Mouse (Mus musculus): ENCODE results near the gene Wdtc1.
A peak's percentile ranks its signal among the peaks of the same experiment; 100 is the strongest.

The Wdtc1 gene

DNA sequence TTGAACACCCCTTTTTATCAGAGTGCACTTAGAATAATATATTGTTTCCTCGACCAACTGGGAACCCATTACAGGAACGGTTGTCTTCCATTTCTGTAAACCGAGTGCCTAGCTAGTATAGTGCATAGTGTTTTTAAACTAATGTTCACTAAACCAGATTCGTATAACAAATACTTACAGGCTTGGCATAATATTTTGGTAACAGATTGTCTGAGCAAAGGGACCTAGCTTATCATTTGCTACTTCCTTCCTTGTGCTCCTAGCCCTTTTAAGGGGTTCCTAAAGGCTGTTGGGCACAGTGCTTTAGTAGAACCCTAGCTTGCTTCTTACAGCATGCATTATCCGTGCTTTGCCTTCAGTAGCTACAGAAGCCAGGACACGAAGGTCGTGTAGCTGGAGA is 71.8 kb downstream of the Wdtc1 start:
- DNase-seq = no peak

DNA sequence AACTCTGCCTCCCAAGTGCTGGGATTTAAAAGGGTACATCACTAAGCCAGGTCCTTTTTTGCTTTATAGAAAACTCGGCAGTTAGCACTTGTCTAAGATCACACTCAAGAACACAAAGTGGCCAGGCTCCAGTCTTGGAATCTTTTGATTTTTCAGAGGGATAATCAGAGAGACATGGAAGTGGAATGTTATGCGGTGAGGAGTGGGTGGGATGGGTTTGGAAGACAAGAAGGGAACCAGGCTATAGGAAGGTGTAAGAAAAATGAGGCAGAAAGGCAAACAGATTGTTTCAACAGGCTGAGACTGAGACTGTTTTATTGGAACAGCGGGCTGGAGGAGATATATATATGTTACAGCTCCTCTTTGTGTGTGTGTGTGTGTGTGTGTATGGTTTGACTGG is 74.8 kb downstream of the Wdtc1 start:
- DNase-seq = no peak

DNA sequence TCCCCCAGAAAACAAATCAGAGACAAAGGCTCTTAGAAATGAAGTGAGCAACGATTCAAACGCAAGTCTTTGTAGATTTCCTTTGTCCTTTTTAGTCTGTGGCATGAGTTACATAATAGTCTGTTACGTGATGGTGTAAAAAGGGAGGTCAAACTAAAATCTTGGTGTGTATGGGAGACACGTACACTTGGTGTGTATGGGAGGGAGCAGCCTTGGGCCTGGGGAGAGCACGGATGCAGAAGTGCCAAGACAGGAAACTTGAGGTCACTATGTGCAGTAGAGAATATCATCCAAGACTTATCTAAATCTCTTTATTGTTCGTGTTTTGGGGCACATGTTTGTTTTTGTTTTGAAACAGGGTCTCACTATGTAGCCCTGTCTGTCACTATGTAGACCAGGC is 75.2 kb downstream of the Wdtc1 start:
- DNase-seq = no peak

DNA sequence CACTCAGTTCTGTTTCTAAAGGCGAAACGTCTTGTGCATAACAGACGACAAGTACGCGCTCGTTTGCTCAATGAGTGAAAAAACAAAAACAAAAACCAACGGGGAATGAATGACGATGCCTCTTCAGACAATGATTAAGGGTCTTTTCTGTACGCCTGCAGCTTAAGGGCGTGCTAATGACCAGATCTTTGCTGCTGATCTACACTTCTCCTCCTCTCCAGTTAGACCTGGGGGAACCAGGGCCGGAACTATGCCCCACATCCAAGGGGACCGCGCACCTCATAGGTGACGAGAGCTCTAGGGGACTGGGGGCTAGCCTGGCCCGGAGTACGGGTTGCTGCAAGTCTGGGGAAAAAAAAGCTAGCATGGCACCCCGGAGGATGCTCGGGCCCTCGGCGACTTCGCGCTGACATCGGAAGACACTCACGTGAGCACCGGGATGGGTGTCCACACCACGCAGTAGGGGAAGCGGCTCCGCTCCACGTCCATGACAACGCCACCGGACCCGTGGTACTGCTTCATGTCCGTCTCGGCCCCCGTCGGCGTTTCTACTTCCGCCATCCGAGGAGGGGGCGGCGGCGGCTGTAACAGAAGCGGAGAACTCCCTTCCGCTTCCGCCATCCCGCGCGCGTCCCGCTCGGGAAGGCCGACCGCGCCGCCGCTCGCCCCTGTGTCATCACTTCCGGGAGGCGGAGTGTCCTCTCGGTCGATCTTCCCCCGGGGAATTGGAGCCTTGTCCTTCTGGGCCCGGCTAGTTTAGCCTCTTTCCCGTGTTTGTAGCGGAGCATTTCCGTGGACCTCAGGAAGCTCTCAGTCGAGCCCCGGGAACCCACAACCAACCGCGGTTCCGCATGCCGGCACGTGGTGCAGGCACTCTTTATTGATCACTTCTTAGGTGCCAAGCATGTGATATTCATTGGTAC is 75.9 kb downstream of the Wdtc1 start, which contains the start of gene Tmem222:
TSS of gene Tmem222 (minus strand) at position 689 of the 923 bp plus-strand sequence.
- peak; percentile 93 to 96 for DNase-seq

DNA sequence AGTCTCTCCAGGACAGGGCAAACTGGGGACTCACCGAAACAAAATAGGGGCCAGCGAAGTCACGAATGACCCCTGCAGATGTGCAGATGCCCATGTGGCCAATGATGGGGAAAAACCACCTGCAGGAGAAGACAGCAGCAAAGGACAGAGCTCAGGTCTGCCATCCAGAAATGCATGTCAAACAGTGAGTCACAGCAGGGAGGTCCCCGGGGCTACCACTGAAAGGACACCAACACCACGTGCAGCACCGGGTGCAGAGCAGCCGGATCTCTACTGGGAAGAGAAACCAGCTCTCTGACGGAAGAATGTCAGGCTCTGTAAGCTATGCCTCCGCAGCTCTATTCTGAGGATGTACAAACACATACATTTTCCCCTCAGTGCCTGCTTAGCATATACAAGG is 82.4 kb downstream of the Wdtc1 start:
- no peak for DNase-seq

- DNase-seq = no peak
Observed at GRCm38 (mm10) chr4:133269596-133269995, 83.7 kb downstream of the Wdtc1 start.

- no peak for DNase-seq
Observed at GRCm38 (mm10) chr4:133268931-133269330, 84.3 kb downstream of the Wdtc1 start.

- no peak for DNase-seq
Observed at GRCm38 (mm10) chr4:133266248-133266880, 86.9 kb downstream of the Wdtc1 start.

GRCm38 (mm10) chr4:133265759-133266158 is 87.5 kb downstream of the Wdtc1 start:
- DNase-seq = no peak

DNA sequence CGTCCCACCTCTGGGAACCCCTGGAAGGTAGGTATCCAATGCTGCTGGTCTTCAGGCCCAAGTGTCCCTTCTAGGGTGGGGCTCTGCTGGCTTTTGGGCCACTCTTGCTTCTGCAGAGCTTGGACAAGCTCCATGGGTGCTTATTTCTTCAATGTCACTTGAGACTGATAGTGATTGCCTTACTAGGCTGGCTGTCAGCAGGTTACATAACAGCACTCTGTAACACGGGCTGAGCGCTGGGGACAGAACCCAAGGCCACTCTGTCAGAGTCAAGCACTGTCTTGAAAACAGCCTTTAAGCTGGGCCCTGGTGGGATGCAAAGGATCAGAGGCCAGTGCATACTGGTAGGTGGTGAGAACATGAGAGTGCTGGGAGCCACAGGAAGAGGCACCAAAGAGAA is 88.0 kb downstream of the Wdtc1 start:
- no peak for DNase-seq

DNA sequence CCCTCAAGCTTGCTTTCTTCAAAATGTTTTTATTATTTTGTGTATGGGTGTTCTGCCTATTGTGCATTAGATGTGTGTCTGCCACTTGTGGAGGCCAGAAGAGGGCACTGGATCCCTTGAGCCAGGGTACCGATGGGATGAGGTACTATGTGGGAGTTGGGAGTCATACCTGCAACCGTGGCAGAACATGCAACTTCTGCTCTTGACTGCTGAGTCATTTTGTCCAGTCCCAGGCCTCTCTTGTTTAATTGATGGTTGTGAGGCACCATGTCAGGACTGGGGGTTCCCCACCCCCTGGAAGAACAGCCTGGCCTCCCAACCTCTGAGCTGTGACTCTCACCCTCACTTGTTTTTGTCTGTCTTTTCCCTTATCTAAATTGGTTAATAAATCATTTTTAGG is 88.7 kb downstream of the Wdtc1 start:
- DNase-seq = no peak

DNA sequence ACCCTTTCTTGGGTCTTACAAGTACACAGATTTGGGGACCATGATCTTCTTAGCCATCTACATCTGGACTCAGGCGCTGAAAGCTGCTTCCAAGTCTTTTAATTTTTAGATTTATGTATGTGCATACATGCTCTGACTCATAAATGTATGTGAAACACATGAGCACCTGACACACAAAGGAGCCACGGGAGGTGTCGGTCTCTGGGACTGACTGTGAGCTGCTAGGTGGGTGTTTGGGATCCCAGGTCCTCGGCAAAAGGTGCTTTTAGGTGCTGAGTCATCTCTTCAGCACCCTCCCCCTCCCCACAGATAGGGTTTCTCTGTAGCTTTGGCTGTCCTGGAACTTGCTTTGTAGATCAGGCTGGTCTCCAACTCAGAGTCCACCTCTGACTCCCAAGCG is 89.5 kb downstream of the Wdtc1 start:
- DNase-seq = no peak

- no peak for DNase-seq
Observed at GRCm38 (mm10) chr4:133262882-133263281, 90.4 kb downstream of the Wdtc1 start, which contains the start of gene Sytl1. TSS of gene Sytl1 (minus strand) at chr4:133263113.

DNA sequence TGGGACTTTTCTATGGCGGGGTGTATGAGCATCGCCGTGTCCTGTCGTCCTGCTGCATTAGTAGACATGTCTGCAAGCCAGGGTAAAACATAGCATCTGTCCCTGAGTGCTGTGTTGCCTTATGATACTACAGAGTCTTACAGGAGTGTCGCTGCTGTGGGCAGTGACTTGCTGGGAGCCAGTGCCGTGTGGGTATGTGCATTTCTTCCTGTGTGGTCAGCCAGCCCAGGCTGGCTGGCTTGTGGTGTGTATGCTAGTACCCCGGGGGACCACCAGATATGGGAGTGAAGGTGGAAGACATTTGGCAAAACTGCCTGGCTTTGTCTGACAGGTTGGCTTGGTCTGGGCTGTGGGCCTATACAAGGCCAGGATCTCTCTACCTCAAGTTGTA is 90.9 kb downstream of the Wdtc1 start:
- DNase-seq = no peak

DNA sequence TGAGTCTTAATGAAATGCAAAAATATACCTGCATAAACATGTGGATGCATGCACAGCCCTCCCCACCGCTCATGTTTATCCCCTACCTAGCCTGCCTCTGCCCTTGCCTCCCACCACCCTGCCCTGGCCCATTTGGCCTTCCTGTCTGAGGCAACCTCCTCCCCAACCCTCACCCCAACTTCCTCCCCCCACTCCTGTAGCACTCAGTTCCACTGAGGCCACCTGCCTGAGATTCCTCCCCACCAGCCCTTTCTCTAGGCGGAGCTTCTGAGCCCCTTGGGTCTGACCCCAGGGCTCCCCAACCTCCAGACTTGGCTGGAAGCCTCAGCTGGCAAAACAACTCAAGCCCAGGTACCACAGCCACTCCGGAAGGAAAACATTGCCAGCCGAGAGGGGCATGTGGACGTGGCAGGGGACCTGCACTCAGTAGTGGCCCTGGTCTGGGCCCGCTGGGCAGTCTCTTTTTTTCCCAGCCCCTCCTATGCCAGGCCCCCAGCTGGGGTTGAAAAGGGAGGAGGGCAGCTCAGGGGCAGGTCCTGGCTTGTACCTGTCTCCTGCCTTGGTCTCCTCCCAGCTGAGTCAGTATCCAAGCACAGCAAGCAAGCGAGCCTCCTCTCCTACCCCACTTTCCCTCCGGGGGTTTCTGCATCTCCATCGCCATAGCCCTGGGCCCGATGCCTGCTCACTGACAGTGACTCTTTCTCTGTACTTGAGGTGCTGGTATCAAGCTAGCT is 91.5 kb downstream of the Wdtc1 start:
- DNase-seq = no peak

GRCm38 (mm10) chr4:133257798-133258408 is 95.4 kb downstream of the Wdtc1 start:
- no peak for DNase-seq

DNA sequence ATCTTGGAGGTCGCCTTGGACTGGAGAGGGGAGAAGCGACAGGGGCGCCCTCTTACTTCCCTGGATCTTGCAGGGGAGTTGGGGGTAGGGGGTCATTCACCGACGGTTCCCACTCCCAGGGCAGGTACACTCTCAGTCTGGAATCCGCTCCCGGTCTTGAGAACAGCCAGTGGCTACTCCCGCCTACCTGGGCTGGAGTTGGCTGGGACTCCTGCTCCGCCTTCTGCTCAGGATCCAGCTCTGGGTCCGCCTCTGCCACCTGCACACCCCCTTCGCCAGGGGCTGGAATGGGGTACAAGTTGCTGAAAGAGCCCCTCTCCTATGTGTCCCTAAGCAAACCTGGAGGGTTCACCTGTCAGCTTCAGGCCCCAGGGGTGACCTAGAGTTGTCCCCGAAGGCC is 96.1 kb downstream of the Wdtc1 start:
- DNase-seq = no peak

DNA sequence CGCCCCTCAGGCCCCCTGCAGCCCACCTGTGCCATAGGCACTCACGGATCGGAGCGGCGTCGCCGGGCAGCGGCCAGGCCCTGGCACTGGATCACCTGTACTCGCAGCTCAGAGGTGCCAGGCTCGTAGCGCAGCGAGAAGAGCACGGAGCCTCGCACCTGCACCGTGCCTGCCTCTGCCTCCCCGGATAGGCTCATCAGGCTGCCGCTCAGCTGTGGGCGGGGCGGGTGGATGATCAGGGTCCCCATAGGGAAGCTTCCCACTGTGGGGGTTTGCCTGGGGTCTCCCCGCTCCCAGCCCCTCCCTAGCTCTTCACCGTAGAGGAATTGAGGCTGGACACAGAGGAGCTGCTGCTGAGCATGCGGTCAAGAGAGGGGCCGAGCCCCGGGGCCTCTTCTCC is 96.5 kb downstream of the Wdtc1 start:
- no peak for DNase-seq

DNA sequence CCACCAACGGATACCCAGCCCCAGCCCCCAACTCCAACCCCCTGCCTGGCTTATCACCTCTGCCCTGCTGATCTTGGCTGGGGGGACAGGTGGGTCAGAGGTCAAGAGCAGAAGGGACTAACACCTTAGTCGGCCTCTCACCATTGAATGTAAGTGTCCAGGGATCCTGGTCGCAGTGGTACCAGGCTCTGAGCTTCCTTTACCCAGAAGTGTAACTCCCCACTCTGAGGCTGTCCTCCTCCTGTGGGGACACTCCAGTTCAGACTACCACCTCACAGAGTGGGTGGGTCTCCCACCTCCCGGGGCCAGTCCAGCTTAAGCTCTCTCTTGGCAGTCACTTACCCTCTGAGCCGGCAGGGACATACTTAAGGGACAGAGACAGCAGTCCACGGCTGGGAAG is 97.9 kb downstream of the Wdtc1 start:
- no peak for DNase-seq

GRCm38 (mm10) chr4:133253412-133253811 is 99.9 kb downstream of the Wdtc1 start:
- DNase-seq = no peak

GRCm38 (mm10) chr4:133252089-133252488 is 101.2 kb downstream of the Wdtc1 start:
- DNase-seq = no peak

GRCm38 (mm10) chr4:133251214-133251613 is 102.1 kb downstream of the Wdtc1 start:
- DNase-seq = peak; percentile 33 to 43

DNA sequence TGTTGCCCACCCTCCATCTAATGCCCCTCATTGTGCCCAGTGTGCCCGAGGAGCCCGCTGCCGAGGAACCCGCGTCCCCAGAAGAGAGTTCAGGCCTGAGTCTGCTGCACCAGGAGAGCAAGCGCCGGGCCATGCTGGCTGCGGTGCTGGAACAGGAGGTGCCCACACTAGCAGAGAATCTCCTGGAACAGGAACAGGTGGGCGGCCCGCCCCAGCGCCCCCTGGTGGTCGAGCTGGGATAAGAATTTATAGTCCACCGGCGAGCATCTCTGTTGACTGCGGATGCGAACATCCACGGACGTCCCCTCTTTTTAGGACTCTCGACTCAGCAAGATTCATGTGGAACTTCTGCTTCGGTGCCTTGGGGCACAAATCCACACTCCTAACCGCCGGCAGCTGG is 102.7 kb downstream of the Wdtc1 start:
- DNase-seq = peak; percentile 90 to 92

Data from cerebellum, adult 18-20 months (tissue).